Mouse (Mus musculus) cerebellum, postnatal 14 days (tissue): Measurements from ENCODE around the gene Specc1l.

Source experiments
- DNase-seq, 2 experiments: peaks; one replicate each; pipeline ENCODE4 v3.0.0; 2021; ENCODE audit warnings: mixed read lengths in 2 of 2

Specc1l gene

GRCm38 (mm10) chr10:75224630-75225029 lies 12.8 kb downstream of the Specc1l start:
- no peak for DNase-seq

- no peak for DNase-seq
Measured at GRCm38 (mm10) chr10:75227381-75227780, 15.5 kb downstream of the Specc1l start.

GRCm38 (mm10) chr10:75230572-75230971 lies 18.7 kb downstream of the Specc1l start:
- peak; percentile 38 to 40 for DNase-seq

GRCm38 (mm10) chr10:75231876-75232275 lies 20.0 kb downstream of the Specc1l start:
- no peak for DNase-seq

- no peak for DNase-seq
Measured at GRCm38 (mm10) chr10:75232612-75233155, 20.8 kb downstream of the Specc1l start.

- no peak for DNase-seq
Measured at GRCm38 (mm10) chr10:75233489-75233888, 21.6 kb downstream of the Specc1l start.

GRCm38 (mm10) chr10:75235726-75236125 lies 23.9 kb downstream of the Specc1l start:
- DNase-seq = no peak

- DNase-seq = no peak
Measured at GRCm38 (mm10) chr10:75236156-75236555, 24.3 kb downstream of the Specc1l start.

- DNase-seq = no peak
Measured at GRCm38 (mm10) chr10:75237166-75237565, 25.3 kb downstream of the Specc1l start.

GRCm38 (mm10) chr10:75240583-75241250 lies 28.8 kb downstream of the Specc1l start:
- no peak for DNase-seq

- peak; percentile 87 to 89 for DNase-seq
Measured at GRCm38 (mm10) chr10:75245806-75246205, 33.9 kb downstream of the Specc1l start.

GRCm38 (mm10) chr10:75246331-75246730 lies 34.5 kb downstream of the Specc1l start:
- DNase-seq = peak; percentile 64 to 73

GRCm38 (mm10) chr10:75251011-75251410 lies 39.1 kb downstream of the Specc1l start:
- peak; percentile 61 to 66 for DNase-seq

- DNase-seq = peak; percentile 62 to 74
Measured at GRCm38 (mm10) chr10:75252301-75253022, 40.6 kb downstream of the Specc1l start.

- peak; percentile 48 for DNase-seq
Measured at GRCm38 (mm10) chr10:75255091-75255490, 43.2 kb downstream of the Specc1l start.

GRCm38 (mm10) chr10:75257401-75257800 lies 45.5 kb downstream of the Specc1l start:
- no peak for DNase-seq

- no peak for DNase-seq
Measured at GRCm38 (mm10) chr10:75258241-75258640, 46.4 kb downstream of the Specc1l start.

- DNase-seq = no peak
Measured at GRCm38 (mm10) chr10:75261268-75261667, 49.4 kb downstream of the Specc1l start.

GRCm38 (mm10) chr10:75264993-75265555 lies 53.2 kb downstream of the Specc1l start:
- DNase-seq = no peak

- DNase-seq = no peak
Measured at GRCm38 (mm10) chr10:75273020-75273419, 61.1 kb downstream of the Specc1l start.

- DNase-seq = no peak
Measured at GRCm38 (mm10) chr10:75276427-75277013, 64.6 kb downstream of the Specc1l start.

- peak; percentile 61 to 62 for DNase-seq
Measured at GRCm38 (mm10) chr10:75277501-75277900, 65.6 kb downstream of the Specc1l start.

- no peak for DNase-seq
Measured at GRCm38 (mm10) chr10:75282648-75283047, 70.8 kb downstream of the Specc1l start.
